Mouse (Mus musculus): ENCODE data around the gene Copg2. TPM values are rescaled to one million over a fixed set of nuclear protein-coding genes. Genes with fewer than 3 reads are reported as not detected.
A peak's percentile ranks its signal among the peaks of the same experiment; 100 is the strongest.
"Not testable (repeated sequence)": the region's sequence is repeated elsewhere in the genome, so short reads cannot be mapped to it uniquely, and the experiment has no call there.

The Copg2 gene
- polyA plus RNA-seq, 1 experiment from 2014 or later = 26.8 TPM

DNA sequence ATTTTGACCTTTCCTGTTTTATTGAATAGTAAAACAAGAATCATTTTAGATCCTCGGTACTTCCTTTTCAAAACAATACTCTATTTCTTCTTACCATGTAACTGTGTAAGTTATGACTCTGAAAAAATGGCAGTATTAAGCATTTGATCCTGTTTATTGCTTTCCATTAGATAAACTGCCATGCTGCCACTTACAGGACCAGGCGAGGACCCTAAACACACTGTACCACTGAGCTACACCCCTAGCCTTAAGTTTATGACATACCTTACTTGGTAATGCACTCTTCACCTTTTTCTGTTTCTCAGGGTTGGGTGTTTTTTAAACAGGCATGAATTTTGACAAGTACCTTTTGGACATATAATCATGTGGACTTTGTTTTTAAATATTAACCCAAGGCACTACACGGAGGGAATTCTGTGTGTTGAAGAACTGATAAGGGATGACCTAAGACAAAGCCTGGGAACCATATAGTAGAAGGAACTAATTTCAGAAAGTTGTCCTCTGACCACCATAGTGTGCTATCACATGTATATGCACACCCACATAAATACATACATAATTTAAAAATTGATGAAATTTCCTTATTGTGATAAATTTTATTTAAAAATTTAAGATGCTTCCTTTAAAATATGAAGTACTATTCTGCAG, 31.4 kb downstream of the Copg2 start:
- H3K4me1 ChIP-seq (replicated peaks; ENCODE audit: control insufficient read depth, insufficient read depth, low read length) = no peaks in the 10 kb centered on the region
- WGBS = 52% methylated on average over 3 of the region's 3 CpGs

DNA sequence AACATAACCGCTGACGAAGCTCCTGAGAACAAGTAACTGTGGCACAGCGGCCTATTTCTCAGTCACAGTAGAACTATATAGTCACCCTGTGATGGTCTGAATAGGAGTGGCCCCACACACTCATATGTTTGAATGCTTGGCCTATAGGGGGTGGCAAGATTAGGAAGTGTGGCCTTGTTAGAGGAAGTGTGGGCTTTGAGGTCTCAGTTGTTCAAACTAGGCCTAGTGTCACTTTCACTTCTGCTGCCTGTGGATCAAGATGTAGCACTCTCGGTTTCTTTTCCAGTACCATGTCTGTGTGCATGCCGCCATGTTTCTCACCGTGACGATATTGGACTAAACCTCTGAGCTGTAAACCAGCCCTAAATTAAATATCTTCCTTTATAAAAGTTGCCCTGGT, 40.6 kb downstream of the Copg2 start:
- WGBS = 97% methylated on average over 7 of the region's 7 CpGs
- Histone ChIP-seq H3K9ac (ENCODE audit: low read length) (no peak overlapping the region), H3K27ac (ENCODE audit: low read length) (no peak overlapping the region), H3K9me3 (ENCODE audit: control insufficient read depth, low read length) (no peaks in the 10 kb centered on the region), H3K27me3 (ENCODE audit: control insufficient read depth, insufficient read depth, low read depth, low read length) (no peaks in the 10 kb centered on the region), H3K4me1 (replicated peaks; ENCODE audit: control insufficient read depth, insufficient read depth, low read length) (no peaks in the 10 kb centered on the region), H3K4me2 (ENCODE audit: low read depth, low read length) (no peak overlapping the region), H3K4me3 (ENCODE audit: low read length) (no peak overlapping the region), H3K36me3 (ENCODE audit: control insufficient read depth, insufficient read depth, low read length) (peaks cover 11% of the 10 kb centered on the region; the same call in 1 of the 2 replicates)
- no peak for ATAC-seq (ENCODE audit: low read depth)

More for the DNA sequence above, 31.4 kb downstream of the Copg2 start:
- no peak for ATAC-seq (ENCODE audit: low read depth)
- Histone ChIP-seq H3K27ac (ENCODE audit: low read length) (no peak overlapping the region), H3K36me3 (ENCODE audit: control insufficient read depth, insufficient read depth, low read length) (no peaks in the 10 kb centered on the region), H3K27me3 (ENCODE audit: control insufficient read depth, insufficient read depth, low read depth, low read length) (no peaks in the 10 kb centered on the region), H3K4me2 (ENCODE audit: low read depth, low read length) (no peak overlapping the region), H3K4me3 (ENCODE audit: low read length) (no peak overlapping the region), H3K9ac (ENCODE audit: low read length) (no peak overlapping the region), H3K9me3 (ENCODE audit: control insufficient read depth, low read length) (no peaks in the 10 kb centered on the region)

DNA sequence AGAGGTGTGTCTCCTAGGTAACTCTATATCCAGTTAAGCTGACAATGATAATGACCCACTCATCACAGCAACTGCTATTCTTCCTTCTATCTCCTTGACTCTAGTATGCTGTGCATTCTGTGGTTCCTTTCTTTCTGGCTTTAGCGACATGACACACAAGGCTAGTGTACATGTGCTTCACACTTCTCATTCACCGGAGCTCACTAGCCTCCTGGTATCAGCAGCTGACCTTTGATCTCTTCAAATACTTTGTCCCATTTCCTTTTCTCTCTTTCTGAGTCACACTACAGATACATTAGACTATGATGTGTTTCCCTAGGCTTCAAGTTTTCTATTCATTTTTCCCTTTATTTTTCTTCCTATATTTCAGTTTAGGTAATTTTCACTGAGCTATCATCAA, 41.4 kb downstream of the Copg2 start:
- H3K27me3 ChIP-seq (ENCODE audit: control insufficient read depth, insufficient read depth, low read depth, low read length) = no peaks in the 10 kb centered on the region
- peaks cover 11% of the 10 kb centered on the region; the same call in 1 of the 2 replicates for H3K36me3 ChIP-seq (ENCODE audit: control insufficient read depth, insufficient read depth, low read length)
- H3K9ac ChIP-seq (ENCODE audit: low read length) = no peak overlapping the region
- H3K4me3 ChIP-seq (ENCODE audit: low read length) = no peak overlapping the region
- H3K27ac ChIP-seq (ENCODE audit: low read length) = no peak overlapping the region
- 88% methylated on average over 2 of the region's 2 CpGs for WGBS
- H3K4me1 ChIP-seq (replicated peaks; ENCODE audit: control insufficient read depth, insufficient read depth, low read length) = no peaks in the 10 kb centered on the region
- no peak for ATAC-seq (ENCODE audit: low read depth)
- no peak overlapping the region for H3K4me2 ChIP-seq (ENCODE audit: low read depth, low read length)
- H3K9me3 ChIP-seq (ENCODE audit: control insufficient read depth, low read length) = no peaks in the 10 kb centered on the region

DNA sequence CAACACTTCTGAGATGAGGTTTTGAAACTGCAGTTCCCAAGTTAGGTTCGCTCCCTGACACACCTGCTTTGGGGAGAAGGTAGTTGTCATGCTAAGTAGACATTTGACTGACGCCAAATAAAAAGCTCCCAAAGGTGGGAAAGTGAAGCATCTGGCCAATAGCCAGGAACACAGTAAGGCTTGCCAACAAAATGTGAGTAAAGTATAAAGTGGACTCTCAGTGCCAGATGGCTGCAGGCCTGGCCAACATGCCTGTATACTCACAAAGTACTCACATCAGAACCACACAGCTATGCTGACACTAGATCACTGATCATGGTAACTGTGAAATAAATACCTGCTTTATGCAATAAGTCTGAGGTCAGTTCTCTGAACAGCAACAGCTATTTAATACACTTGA, 46.8 kb downstream of the Copg2 start:
- Histone ChIP-seq H3K9ac (ENCODE audit: low read length) (no peak overlapping the region), H3K9me3 (ENCODE audit: control insufficient read depth, low read length) (no peaks in the 10 kb centered on the region), H3K36me3 (ENCODE audit: control insufficient read depth, insufficient read depth, low read length) (no peaks in the 10 kb centered on the region), H3K4me2 (ENCODE audit: low read depth, low read length) (no peak overlapping the region), H3K4me3 (ENCODE audit: low read length) (no peak overlapping the region), H3K27ac (ENCODE audit: low read length) (no peak overlapping the region), H3K27me3 (ENCODE audit: control insufficient read depth, insufficient read depth, low read depth, low read length) (no peaks in the 10 kb centered on the region), H3K4me1 (replicated peaks; ENCODE audit: control insufficient read depth, insufficient read depth, low read length) (no peaks in the 10 kb centered on the region)
- 61% methylated on average over 2 of the region's 2 CpGs for WGBS
- ATAC-seq (ENCODE audit: low read depth) = no peak

DNA sequence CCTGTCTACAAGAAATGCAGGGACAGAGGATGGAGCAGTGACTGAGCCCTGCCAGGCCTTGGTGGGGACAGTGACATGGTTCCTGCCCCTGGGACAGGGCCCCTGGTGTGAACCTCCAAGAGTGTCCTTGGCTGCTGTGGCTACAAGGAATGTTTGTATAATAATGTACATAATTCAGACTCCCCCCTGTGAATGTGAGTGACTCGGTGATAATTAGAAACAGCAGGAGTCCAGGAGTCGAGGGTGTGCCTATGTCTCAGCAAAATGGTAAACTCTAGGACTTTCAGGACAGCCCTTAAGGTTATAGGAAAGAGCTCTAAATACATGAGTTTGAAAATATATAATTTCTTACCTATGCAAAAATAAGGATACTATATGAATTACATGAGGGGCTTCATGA, 64.4 kb downstream of the Copg2 start:
- H3K4me1 ChIP-seq (replicated peaks; ENCODE audit: control insufficient read depth, insufficient read depth, low read length) = no peaks in the 10 kb centered on the region
- ATAC-seq (ENCODE audit: low read depth) = no peak
- no peaks in the 10 kb centered on the region for H3K27me3 ChIP-seq (ENCODE audit: control insufficient read depth, insufficient read depth, low read depth, low read length)
- H3K9ac ChIP-seq (ENCODE audit: low read length) = no peak overlapping the region
- H3K4me3 ChIP-seq (ENCODE audit: low read length) = no peak overlapping the region
- H3K36me3 ChIP-seq (ENCODE audit: control insufficient read depth, insufficient read depth, low read length) = no peaks in the 10 kb centered on the region
- no peaks in the 10 kb centered on the region for H3K9me3 ChIP-seq (ENCODE audit: control insufficient read depth, low read length)
- 40% methylated on average over 2 of the region's 2 CpGs for whole genome bisulfite sequencing
- H3K4me2 ChIP-seq (ENCODE audit: low read depth, low read length) = no peak overlapping the region
- H3K27ac ChIP-seq (ENCODE audit: low read length) = no peak overlapping the region

DNA sequence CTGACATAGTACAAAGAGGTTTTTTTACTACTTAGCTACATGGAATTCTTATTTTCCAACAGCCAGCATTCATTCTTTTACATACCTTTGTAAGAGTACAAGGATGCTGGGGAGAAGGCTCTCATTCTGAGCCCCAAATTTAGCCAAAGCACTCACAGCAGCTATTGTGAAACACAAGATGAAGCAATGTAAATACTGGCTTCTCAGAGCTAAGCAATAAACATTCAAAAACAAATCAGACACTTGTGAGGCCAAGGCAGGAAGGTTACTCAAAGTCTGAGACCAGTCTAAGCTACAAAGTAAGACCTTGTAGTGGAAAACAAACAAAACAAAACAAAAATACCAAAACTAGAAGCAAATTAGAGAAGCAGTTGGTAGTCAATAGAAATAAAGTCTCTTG, 83.0 kb downstream of the Copg2 start:
- Histone ChIP-seq H3K9me3 (ENCODE audit: control insufficient read depth, low read length) (no peaks in the 10 kb centered on the region), H3K9ac (ENCODE audit: low read length) (no peak overlapping the region), H3K4me1 (replicated peaks; ENCODE audit: control insufficient read depth, insufficient read depth, low read length) (no peaks in the 10 kb centered on the region), H3K36me3 (ENCODE audit: control insufficient read depth, insufficient read depth, low read length) (no peaks in the 10 kb centered on the region; the same call in 1 of the 2 replicates), H3K4me3 (ENCODE audit: low read length) (no peak overlapping the region), H3K4me2 (ENCODE audit: low read depth, low read length) (no peak overlapping the region), H3K27ac (ENCODE audit: low read length) (no peak overlapping the region), H3K27me3 (ENCODE audit: control insufficient read depth, insufficient read depth, low read depth, low read length) (no peaks in the 10 kb centered on the region)
- ATAC-seq (ENCODE audit: low read depth) = no peak

DNA sequence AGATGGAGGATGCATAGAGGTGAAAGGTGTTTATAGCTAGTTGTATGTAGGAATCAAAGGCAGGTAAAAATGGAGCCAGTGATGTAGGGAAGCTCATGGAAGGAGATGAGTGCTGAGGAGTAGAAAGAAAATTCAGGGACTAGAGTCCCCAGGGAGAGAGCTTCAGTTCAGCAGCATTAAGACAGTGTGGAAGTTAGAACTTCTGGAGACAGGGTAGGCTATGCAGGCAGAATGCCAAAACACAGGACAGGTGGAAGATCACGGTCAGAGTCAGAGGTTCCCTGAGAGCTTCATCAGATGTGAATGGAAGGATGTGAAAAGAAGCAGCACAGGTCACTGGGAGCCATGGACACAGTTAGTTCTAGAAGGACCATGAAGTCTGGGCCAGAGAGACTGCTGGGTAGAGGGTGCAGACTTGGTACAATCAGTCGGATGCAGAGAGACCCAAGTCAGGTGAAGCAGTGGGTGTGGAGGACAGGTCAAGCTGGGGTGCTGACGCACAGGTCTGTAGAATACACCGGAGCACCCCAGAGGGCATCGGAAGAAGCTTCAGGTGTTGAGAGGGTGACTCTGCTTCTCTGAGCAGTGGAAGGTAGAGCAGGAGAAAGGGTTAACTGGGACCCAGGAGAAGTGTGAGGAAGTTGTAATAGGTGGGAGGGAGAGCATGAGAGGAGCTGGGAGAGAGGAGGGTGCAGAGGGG, 91.4 kb downstream of the Copg2 start:
- Histone ChIP-seq H3K27ac (ENCODE audit: low read length) (no peak overlapping the region), H3K4me1 (replicated peaks; ENCODE audit: control insufficient read depth, insufficient read depth, low read length) (no peaks in the 10 kb centered on the region), H3K9me3 (ENCODE audit: control insufficient read depth, low read length) (no peaks in the 10 kb centered on the region), H3K9ac (ENCODE audit: low read length) (no peak overlapping the region), H3K4me2 (ENCODE audit: low read depth, low read length) (no peak overlapping the region), H3K27me3 (ENCODE audit: control insufficient read depth, insufficient read depth, low read depth, low read length) (no peaks in the 10 kb centered on the region), H3K4me3 (ENCODE audit: low read length) (no peak overlapping the region), H3K36me3 (ENCODE audit: control insufficient read depth, insufficient read depth, low read length) (no peaks in the 10 kb centered on the region; the same call in 1 of the 2 replicates)
- ATAC-seq (ENCODE audit: low read depth) = 0 out of 2 replicates have a peak, but pooled peaks have one; percentile 41
- WGBS = 89% methylated on average over 5 of the region's 5 CpGs

DNA sequence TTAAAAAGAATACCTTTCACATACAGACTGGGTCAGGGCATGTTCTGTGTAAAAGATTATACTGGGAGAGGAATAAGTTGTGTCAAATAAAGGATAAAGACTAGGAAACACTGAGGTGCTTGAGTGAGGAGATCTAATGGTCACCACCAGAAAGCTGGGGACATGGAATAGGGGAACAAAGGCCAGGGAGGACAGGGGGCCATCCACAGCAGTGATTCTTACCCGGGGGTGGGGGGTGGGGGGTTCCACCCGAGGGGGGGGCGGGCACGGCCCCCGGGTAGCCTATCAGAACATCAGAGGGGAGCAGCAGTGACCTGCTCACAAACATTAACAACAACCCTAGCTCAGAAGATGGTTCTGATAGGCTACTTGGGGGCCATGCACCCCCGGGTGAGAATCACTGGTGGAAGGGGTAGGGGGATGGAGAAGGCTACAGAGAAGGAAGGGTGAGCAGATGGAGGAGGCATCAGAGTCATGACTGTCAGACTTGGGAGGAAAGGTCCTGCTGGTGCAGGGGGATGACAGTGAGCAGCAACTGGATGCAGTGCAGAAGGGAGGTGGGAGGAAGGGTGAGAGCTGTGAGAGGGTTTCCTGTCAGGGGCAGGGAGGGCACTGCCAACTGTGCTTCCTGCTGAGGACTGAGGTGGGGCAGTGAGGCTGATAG, 92.1 kb downstream of the Copg2 start:
- H3K9me3 ChIP-seq (ENCODE audit: control insufficient read depth, low read length); H3K9ac ChIP-seq (ENCODE audit: low read length); H3K4me2 ChIP-seq (ENCODE audit: low read depth, low read length); H3K36me3 ChIP-seq (ENCODE audit: control insufficient read depth, insufficient read depth, low read length); H3K27me3 ChIP-seq (ENCODE audit: control insufficient read depth, insufficient read depth, low read depth, low read length); H3K4me1 ChIP-seq (replicated peaks; ENCODE audit: control insufficient read depth, insufficient read depth, low read length); H3K27ac ChIP-seq (ENCODE audit: low read length); H3K4me3 ChIP-seq (ENCODE audit: low read length): not testable (repeated sequence)
- peak; percentile 79 for ATAC-seq (ENCODE audit: low read depth)
- 70% methylated on average over 6 of the region's 6 CpGs for WGBS

DNA sequence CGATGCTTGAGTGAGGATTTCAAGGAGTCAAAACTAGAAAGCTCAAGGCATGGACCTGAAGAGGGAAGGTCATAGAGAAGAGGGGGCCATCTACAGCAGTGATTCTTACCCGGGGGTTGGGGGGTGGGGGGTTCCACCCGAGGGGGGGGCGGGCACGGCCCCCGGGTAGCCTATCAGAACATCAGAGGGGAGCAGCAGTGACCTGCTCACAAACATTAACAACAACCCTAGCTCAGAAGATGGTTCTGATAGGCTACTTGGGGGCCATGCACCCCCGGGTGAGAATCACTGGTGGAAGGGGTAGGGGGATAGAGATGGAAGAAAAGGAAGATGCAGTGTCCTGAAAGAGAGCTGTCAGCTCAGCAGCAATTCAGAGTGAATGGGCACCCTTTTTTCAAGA, 93.7 kb downstream of the Copg2 start:
- H3K4me1 ChIP-seq (replicated peaks; ENCODE audit: control insufficient read depth, insufficient read depth, low read length); H3K36me3 ChIP-seq (ENCODE audit: control insufficient read depth, insufficient read depth, low read length); H3K9ac ChIP-seq (ENCODE audit: low read length); H3K9me3 ChIP-seq (ENCODE audit: control insufficient read depth, low read length); H3K4me3 ChIP-seq (ENCODE audit: low read length); H3K27ac ChIP-seq (ENCODE audit: low read length); H3K4me2 ChIP-seq (ENCODE audit: low read depth, low read length); H3K27me3 ChIP-seq (ENCODE audit: control insufficient read depth, insufficient read depth, low read depth, low read length): not testable (repeated sequence)
- WGBS = 88% methylated on average over 7 of the region's 7 CpGs
- ATAC-seq (ENCODE audit: low read depth) = peak; percentile 52; the same call in 1 of the 2 replicates

Data from lung, embryonic 16.5 days (tissue).